Mouse (Mus musculus): ENCODE data around the gene 1500015O10Rik.
A peak's percentile ranks its signal among the peaks of the same experiment; 100 is the strongest.

The 1500015O10Rik gene

DNA sequence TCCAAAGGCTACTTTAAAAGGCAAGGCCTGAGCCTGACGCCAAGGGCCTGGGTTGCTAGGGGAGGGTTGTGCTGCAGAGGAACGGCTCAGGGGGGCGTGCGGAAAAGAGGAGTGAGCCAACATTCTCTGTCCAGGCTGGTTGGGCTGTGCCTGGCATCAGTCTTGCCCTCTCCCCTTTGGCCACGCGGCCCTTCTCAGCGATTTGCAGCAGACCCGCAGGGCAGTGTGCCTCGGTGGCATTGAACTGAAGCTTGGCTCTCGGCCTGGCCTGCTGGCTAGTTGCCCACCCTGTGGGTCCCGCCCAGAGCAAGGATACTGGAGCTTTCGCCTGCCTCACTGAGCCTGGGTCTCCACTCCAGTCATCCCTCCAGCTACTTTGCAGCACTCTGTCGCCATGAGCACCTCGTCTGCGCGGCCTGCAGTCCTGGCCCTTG is at the start of gene 1500015O10Rik:
TSS of gene 1500015O10Rik (plus strand) at position 112 of the 434 bp plus-strand sequence.
- DNase-seq (ENCODE audit: low spot score in 2 of 2) = no peak

DNA sequence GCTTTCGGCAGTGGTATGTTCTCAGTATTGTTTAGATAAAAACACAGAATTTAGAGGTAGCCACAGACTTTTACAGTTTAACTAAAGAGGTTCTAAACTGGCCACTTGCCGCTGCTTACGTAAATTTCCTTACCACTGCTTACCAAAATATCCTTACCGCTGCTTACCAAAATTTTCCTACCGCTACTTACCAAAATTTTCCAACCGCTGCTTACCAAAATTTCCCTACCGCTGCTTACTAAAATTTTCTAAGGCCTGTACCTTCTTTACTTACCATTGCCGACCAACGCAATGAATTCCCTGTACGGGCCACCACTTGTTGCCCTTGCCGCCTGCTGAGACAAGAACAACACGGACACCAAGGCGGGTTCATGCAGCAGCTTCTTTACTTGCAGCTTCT is 40.4 kb upstream of the 1500015O10Rik start:
- DNase-seq (ENCODE audit: low spot score in 2 of 2) = no peak

DNA sequence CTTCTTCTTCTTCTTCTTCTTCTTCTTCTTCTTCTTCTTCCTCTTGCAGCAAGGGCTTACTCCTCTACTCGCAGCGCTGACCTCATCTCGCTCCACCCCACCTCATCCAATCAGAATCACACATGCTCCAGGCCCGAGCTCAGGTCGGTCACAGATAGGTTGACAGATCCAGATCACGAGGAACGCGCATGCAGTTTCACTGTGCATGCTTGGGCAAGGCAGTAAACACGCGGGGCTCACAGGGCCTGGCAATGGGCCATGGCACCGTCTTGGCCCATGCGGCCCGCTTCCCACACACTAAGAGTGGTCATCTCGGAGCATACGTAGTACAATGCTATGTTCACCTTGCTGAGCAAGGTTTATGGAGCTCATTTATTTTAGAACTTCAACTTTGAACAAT is 39.9 kb upstream of the 1500015O10Rik start:
- no peak for DNase-seq (ENCODE audit: low spot score in 2 of 2)

DNA sequence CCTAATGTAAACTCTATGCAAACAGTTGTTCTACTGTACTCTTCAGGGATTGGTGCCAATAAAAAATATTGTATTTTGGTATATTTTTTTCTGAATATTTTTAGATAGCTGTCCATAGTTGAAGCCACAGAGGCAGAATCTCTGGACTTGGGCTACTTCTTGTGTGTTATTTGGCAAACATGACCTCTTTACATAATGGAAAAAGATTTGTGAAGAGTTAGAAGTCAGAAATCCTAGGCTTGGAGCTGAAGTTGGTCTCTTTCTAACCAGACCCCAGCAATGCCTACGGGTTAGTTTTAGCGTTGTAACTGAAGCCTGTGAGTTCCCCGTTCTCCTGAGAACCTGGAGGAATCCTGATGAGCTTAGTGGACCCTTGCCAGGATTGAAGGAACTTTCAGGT is 36.3 kb upstream of the 1500015O10Rik start:
- DNase-seq (ENCODE audit: low spot score in 2 of 2) = no peak

DNA sequence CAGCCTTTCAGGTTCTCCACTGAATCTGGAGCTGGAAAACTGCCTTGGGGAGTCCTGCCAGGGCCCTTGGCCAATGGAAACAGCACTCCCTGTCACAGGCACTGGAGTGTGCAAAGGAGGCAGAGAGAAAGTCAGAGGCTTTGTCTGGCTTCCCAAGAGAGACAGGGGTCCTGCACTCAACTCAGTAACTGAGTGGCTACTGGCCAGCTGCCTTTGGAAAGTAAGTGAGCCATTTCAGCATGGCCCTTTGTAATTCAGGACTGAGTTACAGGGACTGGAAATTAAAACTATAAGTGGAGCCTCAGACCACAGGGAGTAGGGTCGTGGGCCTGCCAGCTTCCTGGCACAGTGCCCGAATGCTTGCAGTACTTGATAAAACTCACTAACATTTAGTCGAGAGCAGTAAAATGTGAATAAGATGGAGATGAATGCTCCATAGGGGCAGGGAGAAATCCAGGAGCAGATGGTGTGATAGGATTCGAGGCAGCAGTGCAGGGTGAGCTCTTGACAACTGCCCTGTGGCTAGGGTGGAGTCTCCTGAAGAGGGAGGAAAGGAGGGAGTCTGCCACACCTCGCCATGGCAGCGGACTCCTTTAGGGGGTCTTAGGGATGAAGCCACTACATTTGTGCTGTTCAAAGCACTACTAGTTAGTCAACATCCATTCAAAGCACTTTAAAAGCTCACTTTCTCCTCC is 35.4 kb upstream of the 1500015O10Rik start:
- DNase-seq (ENCODE audit: low spot score in 2 of 2) = no peak

DNA sequence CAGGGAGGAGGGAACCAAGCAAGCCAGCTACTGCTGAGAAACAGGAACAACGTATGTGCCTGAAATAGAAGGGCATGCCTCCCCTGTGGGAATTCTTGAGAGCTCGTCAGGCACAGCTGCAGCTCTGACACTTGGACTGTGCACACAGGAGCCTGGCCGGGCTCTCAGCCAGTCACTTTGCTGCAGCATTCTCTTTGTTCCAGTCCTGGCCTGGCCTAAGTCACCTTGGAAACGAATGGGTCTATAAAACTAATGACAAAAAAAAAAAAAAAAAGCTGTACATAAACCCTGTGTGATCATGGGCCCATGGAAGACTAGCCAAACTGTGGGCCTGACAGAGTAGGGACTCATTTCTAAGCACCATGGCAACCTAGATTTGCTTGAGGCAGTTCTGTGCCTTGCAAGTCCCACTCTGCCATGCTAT is 31.8 kb upstream of the 1500015O10Rik start:
- no peak for DNase-seq (ENCODE audit: low spot score in 2 of 2)

DNA sequence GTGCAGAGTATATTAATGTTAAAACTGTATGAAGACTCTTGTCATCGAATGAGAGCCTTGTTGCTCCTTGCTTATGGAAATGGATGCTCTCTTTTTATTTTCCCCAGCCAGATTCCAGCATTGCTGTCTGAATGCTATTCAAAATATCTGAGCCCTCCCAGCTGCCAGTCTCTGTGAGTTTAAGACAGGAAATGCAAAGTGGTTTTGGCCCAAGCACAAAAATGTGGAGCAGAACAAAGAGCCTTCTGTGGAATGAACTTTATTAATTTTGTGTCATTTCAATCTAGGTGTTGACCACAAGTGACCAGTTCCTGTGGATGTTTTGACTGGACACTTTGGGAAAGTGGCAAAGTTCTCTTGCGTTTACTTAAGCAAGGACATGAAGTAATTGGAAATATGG is 15.6 kb upstream of the 1500015O10Rik start:
- no peak for DNase-seq (ENCODE audit: low spot score in 2 of 2)

DNA sequence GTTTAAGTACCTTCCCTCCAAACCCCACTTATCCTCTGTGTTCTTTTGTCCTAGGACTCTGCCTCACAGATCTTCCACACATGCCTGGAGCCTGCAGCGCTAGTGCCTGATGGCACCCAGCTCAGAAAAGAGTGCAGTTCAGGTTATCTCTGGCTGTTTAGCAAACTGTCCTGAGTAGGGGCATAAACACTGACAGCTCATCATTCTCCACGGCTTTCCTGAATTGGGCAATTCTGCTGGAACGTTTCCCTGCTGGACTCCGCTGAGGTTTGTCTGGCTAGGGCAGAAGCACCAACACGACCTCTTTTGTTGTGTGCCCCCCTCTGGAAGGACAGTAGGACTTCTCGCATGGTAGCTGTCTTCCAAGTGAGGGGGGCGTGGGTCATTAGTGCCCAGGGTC is 12.4 kb upstream of the 1500015O10Rik start:
- DNase-seq (ENCODE audit: low spot score in 2 of 2) = no peak

DNA sequence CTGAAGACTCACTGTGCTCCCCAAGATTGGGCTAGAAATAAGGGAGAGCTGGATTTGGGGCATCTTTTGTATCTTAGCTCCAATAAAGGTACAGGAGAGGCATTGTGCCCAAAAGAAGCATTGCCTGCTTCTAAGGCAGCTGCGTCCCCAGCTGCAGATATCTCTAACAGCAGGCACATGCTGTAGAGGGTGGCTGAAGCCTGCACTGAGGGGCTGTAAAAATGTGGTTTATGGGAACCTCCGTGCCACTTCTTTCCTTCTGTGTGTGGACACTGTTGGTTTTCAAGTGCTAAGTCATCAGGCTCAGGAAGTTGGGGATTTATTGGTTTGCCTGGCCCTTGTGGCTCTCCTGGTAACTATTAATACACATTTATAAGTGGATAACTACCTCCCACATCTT is 11.6 kb upstream of the 1500015O10Rik start:
- no peak for DNase-seq (ENCODE audit: low spot score in 2 of 2)

DNA sequence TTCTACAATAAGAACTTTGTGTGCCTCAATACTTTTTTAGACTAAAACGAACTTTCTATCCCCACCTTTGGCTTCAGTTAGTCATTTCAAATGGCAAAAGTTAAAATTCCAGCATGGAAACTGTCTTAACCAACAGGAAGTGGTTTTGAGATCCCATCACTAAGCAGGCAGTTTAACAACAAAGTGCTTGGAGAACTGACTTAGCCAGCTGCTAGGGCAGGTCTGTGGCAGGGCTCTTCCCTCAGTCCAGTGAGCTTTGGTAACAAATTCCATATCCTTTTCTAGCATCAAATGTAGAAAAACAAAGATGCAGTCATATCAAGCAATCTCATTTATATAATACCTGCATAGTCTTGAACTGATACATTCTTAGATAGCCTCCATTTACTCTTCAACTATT is 7.9 kb upstream of the 1500015O10Rik start:
- no peak for DNase-seq (ENCODE audit: low spot score in 2 of 2)

DNA sequence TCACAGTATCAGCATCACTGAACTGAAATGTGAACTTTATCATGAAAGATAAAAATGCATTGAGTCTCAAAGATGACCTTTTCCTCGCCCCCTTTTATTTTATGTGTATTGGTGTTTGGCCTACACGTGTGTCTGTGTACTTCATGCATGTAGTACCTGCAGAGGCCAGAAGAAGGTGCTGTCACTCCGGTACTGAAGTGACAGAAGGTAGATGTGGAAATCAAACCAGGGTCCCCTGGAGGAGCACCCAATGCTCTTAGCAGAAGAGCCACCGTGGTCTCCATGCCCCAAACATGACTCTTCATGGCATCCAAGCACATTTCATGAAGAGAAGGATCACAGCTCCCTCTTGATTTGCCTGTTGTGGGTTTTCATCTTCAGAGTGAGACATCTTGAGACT is 1.7 kb downstream of the 1500015O10Rik start:
- no peak for DNase-seq (ENCODE audit: low spot score in 2 of 2)

DNA sequence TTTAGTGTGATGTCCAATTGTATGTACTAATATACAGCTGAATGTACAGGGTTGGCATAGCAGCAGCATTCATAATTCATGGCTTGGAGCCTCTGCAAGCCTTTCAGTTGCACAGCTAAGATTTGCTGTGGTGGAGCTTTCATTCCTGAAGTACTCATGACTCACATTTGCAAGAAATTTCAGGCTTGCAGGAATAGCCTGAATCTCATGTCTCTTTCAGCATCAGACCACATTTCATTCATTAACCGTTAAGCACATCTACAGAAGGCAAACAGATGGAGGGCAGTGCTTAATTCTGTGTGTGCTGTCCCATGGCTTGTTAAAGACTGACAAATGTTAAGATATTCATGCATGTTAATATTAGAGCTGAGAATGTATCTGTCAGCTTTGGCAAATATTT is 2.3 kb downstream of the 1500015O10Rik start:
- no peak for DNase-seq (ENCODE audit: low spot score in 2 of 2)

DNA sequence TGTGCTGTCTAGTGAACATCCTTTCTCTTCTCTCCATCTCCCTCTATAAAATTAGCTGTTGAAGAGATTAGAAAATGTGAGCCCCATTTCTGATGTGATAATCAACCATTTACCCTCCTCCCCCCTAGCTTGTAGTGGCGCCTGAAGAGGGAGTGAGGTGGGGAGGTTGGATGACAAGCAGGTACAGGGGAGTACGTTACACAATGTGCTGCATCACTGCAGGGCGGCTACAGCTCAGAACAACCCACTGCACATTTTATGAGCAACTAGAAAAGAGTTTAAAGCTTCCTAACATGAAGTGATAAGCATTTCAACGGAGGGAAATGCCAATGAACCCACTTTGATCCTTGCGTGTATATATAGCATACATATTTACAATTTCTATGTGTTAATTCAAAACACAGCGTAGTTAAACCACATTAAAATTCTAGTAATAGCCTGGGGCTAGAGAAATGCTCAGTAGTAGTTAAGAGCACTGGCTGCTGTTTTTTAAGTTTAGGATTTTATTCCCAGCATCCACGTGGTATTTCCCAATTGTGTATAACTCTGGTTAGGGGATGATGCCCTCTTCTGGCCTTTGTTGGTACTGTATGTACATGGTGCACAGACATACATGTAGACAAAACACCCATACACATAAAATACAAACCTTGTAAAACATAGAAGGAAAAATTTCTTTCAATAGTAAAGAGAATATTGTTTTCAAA is 7.6 kb downstream of the 1500015O10Rik start:
- peak; percentile 12 to 54 for DNase-seq (ENCODE audit: low spot score in 2 of 2)

DNA sequence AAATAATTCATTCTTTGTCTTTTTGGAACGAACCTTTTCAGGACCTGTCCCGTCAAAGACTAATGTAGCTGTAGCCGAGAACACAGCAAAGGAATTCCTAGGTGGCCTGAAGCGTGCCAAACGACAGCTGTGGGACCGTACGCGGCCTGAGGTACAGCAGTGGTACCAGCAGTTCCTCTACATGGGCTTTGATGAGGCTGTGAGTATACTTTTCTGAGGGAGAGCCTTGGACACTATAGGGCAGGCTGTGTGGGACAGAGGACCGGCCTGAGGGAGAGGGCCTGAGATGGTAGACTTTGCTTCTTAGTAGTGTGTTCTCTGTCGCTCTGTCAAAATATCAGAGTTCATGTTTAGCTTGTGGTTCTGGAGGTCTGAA is 8.1 kb downstream of the 1500015O10Rik start:
- DNase-seq (ENCODE audit: low spot score in 2 of 2) = no peak

DNA sequence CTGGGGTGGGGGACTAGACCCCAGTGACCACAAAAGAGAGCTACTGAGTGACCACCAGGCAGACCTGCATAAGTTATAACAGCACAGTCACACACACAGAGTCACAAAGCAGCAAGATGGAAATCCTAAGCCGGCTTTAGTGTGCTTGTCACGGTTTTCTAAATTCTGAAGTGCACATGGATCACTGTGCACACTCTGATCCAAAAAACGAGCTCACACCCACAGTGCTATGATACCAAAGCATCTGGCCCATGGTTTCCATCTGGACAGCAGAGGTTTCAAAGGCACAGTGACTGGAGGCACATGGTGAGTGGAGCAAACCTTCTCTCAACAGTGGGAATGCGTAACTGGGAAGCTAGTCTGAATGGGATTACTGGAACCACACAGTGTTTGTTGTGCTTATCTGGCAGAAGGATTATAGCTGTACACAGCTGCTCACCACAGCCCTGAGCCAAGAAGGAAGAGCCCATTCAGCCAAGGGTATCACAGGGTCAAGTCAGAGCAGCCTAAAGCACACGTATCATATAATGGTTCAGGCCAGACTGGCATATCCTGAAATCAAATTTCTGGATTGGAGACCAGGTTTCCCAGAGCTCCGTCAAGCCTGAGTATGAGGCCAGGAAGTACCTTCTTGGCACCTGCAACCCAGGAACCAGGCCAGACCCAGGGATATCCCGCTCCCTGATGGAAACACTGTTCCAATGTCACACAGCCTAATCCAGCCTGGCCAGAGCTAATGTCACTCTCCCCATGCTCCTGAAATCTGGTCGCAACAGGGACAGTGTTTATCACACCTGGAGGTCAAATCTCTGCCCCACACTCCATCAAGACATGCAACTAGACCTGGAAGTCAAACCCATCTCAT is 24.3 kb downstream of the 1500015O10Rik start:
- no peak for DNase-seq (ENCODE audit: low spot score in 2 of 2)

DNA sequence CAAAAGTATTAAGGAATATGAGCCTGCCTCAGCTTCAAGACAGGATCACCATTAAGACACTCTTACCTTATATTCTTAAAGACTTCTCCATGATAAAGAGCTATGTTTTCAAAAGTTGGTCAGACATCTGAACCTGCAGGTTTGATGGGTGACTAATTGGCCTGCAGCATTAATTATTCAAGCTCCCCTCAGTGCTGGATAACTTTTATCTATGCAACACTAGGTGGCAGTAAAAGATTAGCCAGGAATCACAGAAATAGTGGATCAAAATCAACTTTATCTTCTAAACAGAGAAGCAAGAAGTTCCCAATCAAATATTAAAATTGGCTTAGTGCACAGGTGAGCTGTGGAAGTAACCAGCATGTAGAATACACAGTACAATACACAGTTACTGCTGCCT is 29.7 kb downstream of the 1500015O10Rik start:
- no peak for DNase-seq (ENCODE audit: low spot score in 2 of 2)

DNA sequence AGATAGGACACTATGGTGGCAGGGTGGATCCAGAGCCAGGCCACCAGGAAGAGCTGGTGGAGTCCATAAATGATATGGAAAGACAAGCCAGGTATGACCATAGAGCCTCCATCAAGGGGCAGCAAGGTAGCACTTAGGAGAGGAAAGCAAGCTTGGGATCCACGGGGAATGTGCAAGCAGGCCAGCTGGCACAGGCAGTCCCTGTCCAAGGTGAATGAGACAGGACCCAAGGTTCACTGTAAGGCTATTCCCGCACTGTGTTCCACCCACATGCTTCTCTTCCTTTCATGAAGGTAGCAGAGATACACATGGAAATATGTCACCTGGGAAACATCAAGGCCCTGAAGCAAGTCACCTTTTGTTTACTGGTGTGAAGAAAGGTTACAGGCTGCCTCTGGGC is 34.1 kb downstream of the 1500015O10Rik start:
- no peak for DNase-seq (ENCODE audit: low spot score in 2 of 2)

DNA sequence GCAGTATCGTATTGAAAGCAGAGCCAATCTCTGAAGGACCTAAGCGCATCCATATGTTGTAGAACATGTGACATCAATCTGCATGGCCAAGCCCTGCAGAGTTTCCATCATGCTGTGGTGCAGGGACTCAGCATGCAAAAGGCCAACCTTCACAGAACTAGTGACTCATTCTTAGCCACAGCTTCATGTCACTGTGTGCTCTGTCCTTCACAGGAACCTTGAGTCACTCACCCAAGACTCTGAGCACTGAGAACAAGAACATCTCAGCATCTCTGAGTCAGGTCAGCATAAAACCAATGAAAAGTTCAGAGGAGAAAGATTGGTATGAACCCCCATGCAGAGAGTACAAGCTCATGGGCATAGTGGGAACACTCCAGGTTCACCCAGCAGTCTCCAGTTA is 35.9 kb downstream of the 1500015O10Rik start:
- no peak for DNase-seq (ENCODE audit: low spot score in 2 of 2)

DNA sequence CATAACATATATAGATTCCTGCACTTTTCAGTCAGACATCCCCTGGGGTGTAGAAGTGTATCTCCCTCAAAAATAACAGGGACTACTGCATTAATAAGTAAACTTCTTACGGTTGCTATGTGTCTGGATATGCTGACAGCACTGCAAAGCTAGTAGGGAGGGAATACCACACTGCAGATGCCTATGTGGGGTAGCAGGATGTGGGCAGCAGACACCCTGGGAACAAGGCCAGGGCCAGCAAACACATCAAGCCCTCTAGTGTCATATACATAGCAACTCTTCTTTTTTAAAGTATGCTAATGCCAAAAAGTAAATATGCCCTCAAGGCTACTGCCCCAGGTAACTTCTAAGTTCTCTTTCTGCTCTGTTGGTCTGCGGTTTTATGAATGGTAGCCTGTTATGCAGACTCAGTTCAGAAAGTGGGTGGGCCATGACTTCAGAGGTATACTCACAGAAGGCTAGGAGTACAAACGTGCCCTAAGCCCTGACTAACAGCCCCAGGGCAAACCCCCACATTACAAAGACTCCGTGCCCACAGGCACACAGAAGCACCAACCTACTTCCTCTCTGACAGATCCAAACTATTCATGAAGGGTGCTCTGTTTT is 38.1 kb downstream of the 1500015O10Rik start:
- DNase-seq (ENCODE audit: low spot score in 2 of 2) = peak; percentile 36 to 49

DNA sequence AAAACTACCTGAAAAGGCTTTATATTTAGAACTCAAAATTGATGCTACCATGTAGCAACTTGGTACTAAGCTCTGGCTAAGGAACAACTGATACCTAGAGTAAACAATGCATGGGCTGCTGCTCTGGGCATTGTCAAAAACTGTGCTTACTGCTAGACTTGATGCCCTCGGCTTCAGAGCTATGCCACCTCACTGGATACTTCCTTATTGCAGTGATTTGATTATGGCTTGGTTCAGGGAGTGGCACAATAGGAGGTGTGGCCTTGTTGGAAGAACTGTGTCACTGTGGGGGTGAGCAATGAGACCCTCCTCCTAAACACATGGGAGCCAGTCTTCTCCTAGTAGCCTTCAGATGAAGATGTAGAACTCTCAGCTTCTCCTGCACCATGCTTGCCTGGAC is 38.9 kb downstream of the 1500015O10Rik start:
- no peak for DNase-seq (ENCODE audit: low spot score in 2 of 2)

DNA sequence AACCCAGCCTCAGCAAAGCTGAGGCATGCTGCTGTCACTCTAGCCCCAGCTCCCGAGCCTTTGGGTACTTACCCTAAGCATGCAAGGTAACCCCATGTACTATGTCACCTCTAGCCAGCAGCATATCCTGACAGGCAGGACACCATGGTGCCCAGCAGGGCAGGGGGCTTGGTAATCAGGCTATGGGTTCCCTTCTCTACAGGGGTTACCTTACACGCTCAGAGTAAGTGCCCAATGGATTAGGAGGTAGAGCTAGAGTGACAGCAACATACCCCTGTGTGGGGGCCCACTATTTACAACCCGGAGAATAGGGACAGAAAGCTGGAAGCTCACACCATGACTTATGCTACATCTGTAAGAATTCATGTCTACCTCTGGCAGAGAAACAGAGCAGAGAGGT is 39.6 kb downstream of the 1500015O10Rik start:
- no peak for DNase-seq (ENCODE audit: low spot score in 2 of 2)

DNA sequence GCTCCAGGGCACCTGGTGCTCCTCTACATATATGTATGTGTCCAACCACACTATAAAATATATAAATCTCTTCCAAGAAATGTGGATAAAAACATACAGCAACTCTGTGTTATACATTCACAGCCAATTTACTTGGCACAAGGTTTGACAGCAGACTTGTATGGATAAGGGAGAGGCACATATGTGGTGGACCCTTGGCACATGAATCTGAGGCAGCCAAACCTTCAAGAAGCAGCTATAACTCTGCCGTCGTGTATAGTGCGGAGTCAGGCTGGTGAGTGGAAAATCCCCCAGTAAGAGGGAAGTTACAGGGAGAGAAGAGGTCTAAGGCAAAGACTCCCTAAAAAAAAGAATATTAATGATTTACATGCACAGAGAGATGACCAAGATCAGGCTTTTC is 42.3 kb downstream of the 1500015O10Rik start:
- no peak for DNase-seq (ENCODE audit: low spot score in 2 of 2)
